ENCODE assay signal across 28 mouse cellular contexts in the genomic region with DNA sequence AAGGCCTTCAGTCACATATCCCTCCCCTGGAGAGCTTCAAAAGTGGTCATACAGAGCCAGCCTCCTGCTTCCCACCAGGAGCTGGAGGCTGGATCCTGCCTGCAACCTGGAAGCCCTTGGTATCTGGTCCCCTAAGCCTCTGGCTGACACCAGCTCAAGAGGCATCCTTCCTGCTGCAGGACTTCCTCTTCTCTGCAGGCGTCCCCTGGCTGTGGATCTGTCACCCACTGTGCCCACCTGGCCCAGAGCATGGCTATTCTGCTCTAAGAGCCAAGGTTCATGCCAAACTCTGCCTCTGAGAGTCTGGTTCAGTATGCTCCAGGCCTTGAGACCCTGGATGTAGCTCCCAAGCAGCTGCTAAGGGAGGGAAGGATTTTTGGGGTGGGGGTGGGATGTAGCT. TPM values are rescaled to one million over a fixed set of nuclear protein-coding genes. Genes with fewer than 3 reads are reported as not detected.
A peak's percentile ranks its signal among the peaks of the same experiment; 100 is the strongest.
DNase-seq lines count a peak whose midpoint lies in the region; ATAC-seq lines count a peak whose summit lies in the region.
"Had no signal": no experiment of that assay in that cellular context is flagged by ENCODE, and none has a peak within 500 bp of the region (broad histone marks: within the 10 kb centered on the region; RNA-seq: fewer than 3 reads in every experiment).

No protein-coding gene starts in this region.

- peak; percentile 92 for DNase-seq in brain, adult 2 months (ENCODE audit: low read depth, low spot score)
- peak; percentile 77 for DNase-seq in cerebellum, adult 8-10 months
- DNase-seq in cerebellum, postnatal 25 days: peak; percentile 82 to 87
- no peak for DNase-seq in gastrocnemius, adult 18-20 months (ENCODE audit: low spot score)
- no peak for DNase-seq in testis, postnatal 14 days (ENCODE audit: low spot score)
- DNase-seq: adrenal gland, adult 2 months; adrenal gland, postnatal 36 days; B cell, adult 2 months; gastrocnemius, postnatal 14 days; kidney, adult 8-10 months; kidney, postnatal 10 days; layer of hippocampus, adult 9-11 months; lung, embryonic 14.5 days; lung, postnatal 14 days; retina, postnatal 1 day; right cerebral cortex, postnatal 25 days; thymus, adult 18-20 months; thymus, postnatal 25 days had no signal

- ATAC-seq in cerebellum, adult (ENCODE audit: insufficient number of reproducible peaks, low FRiP score, low TSS enrichment): peak; percentile 72
- ATAC-seq: activated CD4-positive, CD25-positive, alpha-beta regulatory T cell, adult 4 months; forebrain, embryonic 13.5 days; intestine, embryonic 16.5 days; midbrain, embryonic 15.5 days had no signal

RNA-seq across cellular contexts. Expression of gene Tbc1d21, which starts 23.6 kb away (rescaled TPM):
- not detected for total RNA-seq in gastrocnemius, adult 18-20 months (2021)
- total RNA-seq: adrenal gland, adult 2 months; adrenal gland, postnatal 36 days; gastrocnemius, postnatal 14 days; granulocyte monocyte progenitor cell, adult 5-6 weeks; heart, postnatal 25 days; left cerebral cortex, postnatal 10 days; liver, adult 2 months; megakaryocyte progenitor cell, adult 5-6 weeks had no signal

Comparison
In these comparisons a context has a peak if more than half of its experiments do, and no peak if none do; other contexts are left out.
1. DNase-seq: peak in brain, adult 2 months (single experiment), cerebellum, adult 8-10 months (single experiment) and cerebellum, postnatal 25 days (2 of 2); none in gastrocnemius, adult 18-20 months (single experiment) and testis, postnatal 14 days (single experiment).